Mouse (Mus musculus) embryonic fibroblast, embryonic 13.5 days (primary cell): ENCODE measurements around the gene AC134908.4. TPM values are rescaled to one million over a fixed set of nuclear protein-coding genes. Genes with fewer than 3 reads are reported as not detected.
"Not testable (repeated sequence)": the region's sequence is repeated elsewhere in the genome, so short reads cannot be mapped to it uniquely, and the experiment has no call there.

Source experiments
- H3K27ac ChIP-seq: 2 replicates; pipeline ENCODE4 v1.5.1; 2012; ENCODE audit warnings: low read length, control low read depth, inconsistent platforms; ENCODE audit not compliant: insufficient read depth
- H3K4me1 ChIP-seq: 2 replicates; pipeline ENCODE4 v1.6.1; 2011; ENCODE audit warnings: low read length; ENCODE audit not compliant: control insufficient read depth, insufficient read depth
- H3K4me3 ChIP-seq: 2 replicates; pipeline ENCODE4 v1.5.1; 2011; ENCODE audit warnings: mild to moderate bottlenecking, control low read depth, low read length; ENCODE audit not compliant: insufficient read depth
- CTCF ChIP-seq: IDR thresholded peaks from 2 replicates; pipeline ENCODE4 v1.5.1; 2011; ENCODE audit warnings: mild to moderate bottlenecking, control low read depth, low read length, moderate library complexity, borderline replicate concordance; ENCODE audit not compliant: insufficient read depth
- POLR2A ChIP-seq: IDR thresholded peaks from 2 replicates; pipeline ENCODE4 v1.6.1; 2011; ENCODE audit warnings: low read depth, mild to moderate bottlenecking, control low read depth, low read length, moderate library complexity
- polyA plus RNA-seq: library from polyadenylated mRNA; stranded (reverse); fragments of >200 nt; gene quantifications from 2 replicates; pipeline ENCODE4 v1.2.4, GENCODE M21; 2011; ENCODE audit warnings: low read depth; ENCODE audit not compliant: missing spikeins, insufficient read length

The AC134908.4 gene
- polyA plus RNA-seq, 1 experiment = not detected

- peak overlapping the region; percentile 76 for H3K27ac ChIP-seq
- H3K4me1 ChIP-seq = peaks cover 15% of the 10 kb centered on the region
- no peak for TF ChIP-seq CTCF
- no peak for TF ChIP-seq POLR2A
- H3K4me3 ChIP-seq = no peak overlapping the region
Measured at GRCm38 (mm10) chr17:25756378-25757242, 38.8 kb downstream of the AC134908.4 start.

- H3K27ac ChIP-seq = peak overlapping the region; percentile 49
- H3K4me3 ChIP-seq = no peak overlapping the region
- H3K4me1 ChIP-seq = peaks cover 18% of the 10 kb centered on the region
- no peak for TF ChIP-seq CTCF
- TF ChIP-seq POLR2A = no peak
Measured at GRCm38 (mm10) chr17:25755627-25756377, 39.7 kb downstream of the AC134908.4 start.

DNA sequence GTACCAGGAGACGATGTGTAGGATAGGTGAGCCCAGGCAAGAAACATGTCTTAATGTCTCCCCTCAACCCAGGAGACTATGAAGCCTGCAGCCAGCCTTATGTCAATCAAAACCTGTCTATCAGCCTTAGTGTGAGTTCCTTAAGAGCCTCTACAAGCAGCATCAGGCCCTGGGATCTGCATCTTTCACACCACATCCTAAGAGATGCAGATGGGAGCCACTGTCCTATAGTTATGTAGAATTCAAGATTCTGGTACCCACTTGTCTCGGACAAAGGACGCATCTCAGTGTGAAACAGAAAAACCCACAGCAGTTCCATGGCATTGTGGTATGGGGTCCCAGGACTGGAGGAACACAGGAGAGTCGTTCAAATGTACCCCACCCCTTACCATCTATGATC lies 40.4 kb downstream of the AC134908.4 start:
- no peak overlapping the region for H3K27ac ChIP-seq
- TF ChIP-seq POLR2A (no peak), CTCF (no peak)
- H3K4me1 ChIP-seq = peaks cover 18% of the 10 kb centered on the region
- no peak overlapping the region for H3K4me3 ChIP-seq

GRCm38 (mm10) chr17:25754241-25754640 lies 41.2 kb downstream of the AC134908.4 start, which contains the start of gene Msln:
Gene Msln, minus strand, starts transcription at chr17:25754378.
- no peak for TF ChIP-seq POLR2A
- TF ChIP-seq CTCF = no peak
- no peak within 1 kb of the TSS for H3K4me3 ChIP-seq
- H3K27ac ChIP-seq = no peak within 1 kb of the TSS
- peaks cover 18% of the 10 kb centered on the region for H3K4me1 ChIP-seq

GRCm38 (mm10) chr17:25751446-25751845 lies 44.0 kb downstream of the AC134908.4 start:
- H3K4me1 ChIP-seq = peaks cover 9% of the 10 kb centered on the region
- H3K4me3 ChIP-seq = no peak overlapping the region
- no peak for TF ChIP-seq POLR2A
- TF ChIP-seq CTCF = no peak
- no peak overlapping the region for H3K27ac ChIP-seq

DNA sequence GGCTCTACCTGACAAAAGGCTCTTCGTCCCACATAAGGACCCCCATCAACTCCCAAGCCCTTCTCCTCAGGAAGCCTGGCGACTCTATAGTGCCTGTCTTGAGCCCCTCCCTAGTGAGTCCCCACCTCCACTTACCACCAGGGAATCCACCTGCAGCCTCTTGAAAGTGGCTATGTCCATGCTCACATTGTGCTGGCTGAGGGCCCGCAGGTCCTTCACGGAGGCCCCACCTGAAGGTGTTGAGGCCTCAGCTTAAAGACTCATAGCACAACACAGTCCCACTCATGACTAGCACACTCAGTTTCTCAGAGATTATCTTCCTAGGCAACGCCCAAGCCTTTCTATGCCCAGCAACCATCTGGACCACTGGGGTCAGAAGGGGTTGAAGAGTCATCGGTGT lies 46.1 kb downstream of the AC134908.4 start:
- Histone ChIP-seq H3K4me3 (no peak overlapping the region), H3K4me1 (peaks cover 3% of the 10 kb centered on the region; the same call in 1 of the 2 replicates), H3K27ac (no peak overlapping the region)
- TF ChIP-seq POLR2A (no peak), CTCF (no peak)

GRCm38 (mm10) chr17:25748238-25748637 lies 47.2 kb downstream of the AC134908.4 start:
- TF ChIP-seq POLR2A (no peak), CTCF (no peak)
- H3K4me3 ChIP-seq = no peak overlapping the region
- peaks cover 3% of the 10 kb centered on the region; the same call in 1 of the 2 replicates for H3K4me1 ChIP-seq
- H3K27ac ChIP-seq = no peak overlapping the region

- Histone ChIP-seq H3K4me3 (no peak overlapping the region), H3K27ac (no peak overlapping the region), H3K4me1 (no peaks in the 10 kb centered on the region)
- TF ChIP-seq POLR2A = no peak
Measured at GRCm38 (mm10) chr17:25744311-25744710, 51.1 kb downstream of the AC134908.4 start.

DNA sequence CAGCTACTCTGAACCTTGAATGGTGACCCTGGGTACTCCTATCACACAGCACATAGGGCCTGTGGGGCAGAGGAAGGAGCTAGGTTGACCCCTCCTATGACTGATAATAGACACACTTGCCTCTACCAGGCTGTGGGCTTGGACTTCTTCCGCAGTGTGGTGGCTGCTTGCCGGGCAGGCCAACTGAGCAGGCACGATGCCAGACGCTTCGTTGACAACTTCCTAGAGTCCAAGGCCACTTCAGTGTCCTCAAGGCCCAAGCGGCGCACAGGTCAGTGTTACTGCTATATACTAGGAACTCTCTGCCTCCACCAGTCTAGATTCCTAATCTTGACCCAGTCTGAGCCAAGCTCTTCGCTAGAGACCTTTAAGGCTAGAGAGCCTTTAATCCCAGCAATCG lies 51.6 kb downstream of the AC134908.4 start:
- TF ChIP-seq POLR2A = no peak
- no peak for TF ChIP-seq CTCF
- no peaks in the 10 kb centered on the region for H3K4me1 ChIP-seq
- no peak overlapping the region for H3K4me3 ChIP-seq
- no peak overlapping the region for H3K27ac ChIP-seq

DNA sequence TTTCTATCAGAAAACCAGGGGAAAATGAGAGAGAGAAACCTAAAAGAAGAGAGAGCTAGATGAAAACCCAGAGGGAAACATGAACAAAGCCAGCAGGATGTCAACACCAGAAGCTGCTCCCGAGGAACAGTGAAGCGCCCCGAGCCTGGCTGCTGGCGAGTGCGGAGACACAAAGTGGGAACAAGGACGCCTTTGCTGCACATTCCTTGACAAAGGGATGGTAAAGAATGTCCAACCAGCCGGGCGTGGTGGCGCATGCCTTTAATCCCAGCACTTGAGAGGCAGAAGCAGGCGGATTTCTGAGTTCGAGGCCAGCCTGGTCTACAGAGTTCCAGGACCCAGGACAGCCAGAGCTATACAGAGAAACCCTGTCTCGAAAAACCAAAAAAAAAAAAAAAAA lies 54.0 kb downstream of the AC134908.4 start:
- H3K27ac ChIP-seq, H3K4me3 ChIP-seq, H3K4me1 ChIP-seq: not testable (repeated sequence)

Other genes with a start within 250 kb of the AC134908.4 start
- 0.27 and 0.28 TPM in 2 replicates for gene Sox8, start 225.0 kb downstream of the AC134908.4 start, polyA plus RNA-seq
- 15.2 and 19.2 TPM in 2 replicates for gene Lmf1, start 216.6 kb downstream of the AC134908.4 start, polyA plus RNA-seq
- gene Gng13, start 78.5 kb downstream of the AC134908.4 start, polyA plus RNA-seq = not detected in 2 replicates
- gene Chtf18, start 68.2 kb downstream of the AC134908.4 start, polyA plus RNA-seq = 9.0 and 10.7 TPM in 2 replicates
- 10.0 and 13.0 TPM in 2 replicates for gene Rpusd1, start 68.0 kb downstream of the AC134908.4 start, polyA plus RNA-seq
- not detected in 2 replicates for gene Mslnl, start 59.6 kb downstream of the AC134908.4 start, polyA plus RNA-seq
- 2.3 and 3.3 TPM in 2 replicates for gene Msln, start 41.3 kb downstream of the AC134908.4 start, polyA plus RNA-seq
- 14.6 and 20.3 TPM in 2 replicates for gene Narfl, start 21.9 kb downstream of the AC134908.4 start, polyA plus RNA-seq
- gene Haghl, start 10.0 kb downstream of the AC134908.4 start, polyA plus RNA-seq = 18.1 and 23.8 TPM in 2 replicates
- gene Ccdc78, start 9.1 kb downstream of the AC134908.4 start, polyA plus RNA-seq = not detected in 2 replicates
- 25.4 and 26.4 TPM in 2 replicates for gene Fam173a, start 2.8 kb downstream of the AC134908.4 start, polyA plus RNA-seq
- 24.8 and 33.5 TPM in 2 replicates for gene Metrn, start 1.5 kb upstream of the AC134908.4 start, polyA plus RNA-seq
- 4.1 and 4.7 TPM in 2 replicates for gene Fbxl16, start 13.4 kb upstream of the AC134908.4 start, polyA plus RNA-seq
- 13.0 and 14.5 TPM in 2 replicates for gene Wdr24, start 28.0 kb upstream of the AC134908.4 start, polyA plus RNA-seq
- 24.4 and 27.9 TPM in 2 replicates for gene Jmjd8, start 33.2 kb upstream of the AC134908.4 start, polyA plus RNA-seq
- 115 and 118 TPM in 2 replicates for gene Stub1, start 37.7 kb upstream of the AC134908.4 start, polyA plus RNA-seq
- 1.8 and 2.1 TPM in 2 replicates for gene Rhbdl1, start 41.6 kb upstream of the AC134908.4 start, polyA plus RNA-seq
- gene Gm20683, start 46.1 kb upstream of the AC134908.4 start, polyA plus RNA-seq = 0.63 TPM in 1 of 2 replicates, not detected in the other
- gene Rhot2, start 49.2 kb upstream of the AC134908.4 start, polyA plus RNA-seq = 21.0 and 29.7 TPM in 2 replicates
- gene Wdr90, start 65.8 kb upstream of the AC134908.4 start, polyA plus RNA-seq = 5.9 and 11.4 TPM in 2 replicates
- gene Mcrip2, start 73.1 kb upstream of the AC134908.4 start, polyA plus RNA-seq = 7.1 and 9.8 TPM in 2 replicates
- 14.4 and 19.7 TPM in 2 replicates for gene Mettl26, start 79.4 kb upstream of the AC134908.4 start, polyA plus RNA-seq
- 0.38 and 0.83 TPM in 2 replicates for gene Wfikkn1, start 85.2 kb upstream of the AC134908.4 start, polyA plus RNA-seq
- 21.5 and 23.9 TPM in 2 replicates for gene Rab40c, start 124.1 kb upstream of the AC134908.4 start, polyA plus RNA-seq
- 47.8 and 48.0 TPM in 2 replicates for gene Pigq, start 149.3 kb upstream of the AC134908.4 start, polyA plus RNA-seq
- not detected in 2 replicates for gene Nhlrc4, start 149.3 kb upstream of the AC134908.4 start, polyA plus RNA-seq
- gene A930017K11Rik, start 156.9 kb upstream of the AC134908.4 start, polyA plus RNA-seq = not detected in 2 replicates
- 10.1 and 10.9 TPM in 2 replicates for gene Capn15, start 190.1 kb upstream of the AC134908.4 start, polyA plus RNA-seq